Mouse (Mus musculus) lung, adult 2 months (tissue): ENCODE results near the gene Gp5.

Experiments used
- CTCF ChIP-seq: fragments of 200-500 bp; IDR thresholded peaks from 2 replicates; pipeline ENCODE4 v1.5.1; 2011; ENCODE audit warnings: mild to moderate bottlenecking, low read length, control low read depth; ENCODE audit not compliant: insufficient read depth
- POLR2A ChIP-seq: fragments of 200-500 bp; IDR thresholded peaks from 2 replicates; pipeline ENCODE4 v1.6.1; 2011; ENCODE audit warnings: low read depth, mild to moderate bottlenecking, control low read depth, low read length, borderline replicate concordance; ENCODE audit errors: extremely low read depth

DNA sequence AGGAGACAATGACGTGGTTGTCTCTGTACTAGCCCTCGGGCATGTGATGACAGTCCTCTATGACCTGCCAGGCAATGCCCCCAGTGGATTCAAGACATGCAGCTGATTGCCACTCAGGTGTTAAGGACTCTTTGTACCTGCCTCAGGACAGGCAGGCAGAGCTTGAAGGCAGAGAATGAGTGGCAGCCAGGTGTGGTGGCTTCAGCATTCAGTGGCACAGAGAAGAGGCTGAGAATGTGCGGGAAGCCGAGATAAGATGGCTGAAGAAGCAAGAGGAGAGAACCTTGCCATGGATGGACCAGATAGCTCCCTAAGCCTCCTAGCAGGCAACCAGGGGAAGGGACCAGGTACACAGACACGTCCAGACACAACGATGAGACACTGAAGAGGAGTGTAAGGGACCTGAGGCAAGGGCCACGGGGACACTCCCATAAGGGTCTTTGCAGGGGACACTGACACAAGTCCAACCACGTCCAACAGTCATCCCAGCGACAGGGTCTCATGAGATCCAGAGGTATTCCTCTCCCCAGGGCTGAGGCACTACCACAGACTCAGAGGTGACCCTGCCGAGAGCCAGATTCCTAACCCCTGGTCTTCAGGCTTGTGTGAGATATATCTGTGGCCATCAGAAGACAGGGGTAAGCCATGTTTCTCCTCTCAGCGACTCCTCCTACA lies 13.8 kb downstream of the Gp5 start:
- TF ChIP-seq CTCF (no peak), POLR2A (no peak)
